25 mouse cellular contexts compared by ENCODE assay signal in the genomic region with DNA sequence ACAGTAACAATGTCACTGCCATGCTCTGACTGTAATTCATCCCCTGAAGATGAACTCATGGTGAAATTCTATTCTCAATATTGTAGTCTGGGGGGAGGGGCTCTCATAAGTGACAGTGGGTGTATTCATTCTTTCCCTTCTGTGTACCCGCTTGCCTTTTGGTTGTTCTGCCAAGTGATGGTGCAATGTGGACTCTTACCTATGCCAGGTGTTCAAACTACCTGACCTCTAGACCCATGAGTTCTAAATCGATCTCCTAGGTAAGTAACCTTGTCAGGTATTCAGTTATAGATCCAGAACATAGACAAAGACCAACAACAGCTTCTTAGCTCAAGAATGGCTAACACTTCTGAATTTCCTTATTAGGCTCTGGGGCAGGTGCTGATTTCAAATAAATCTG. TPM values are rescaled to one million over a fixed set of nuclear protein-coding genes. Genes with fewer than 3 reads are reported as not detected.
A peak's percentile ranks its signal among the peaks of the same experiment; 100 is the strongest.
DNase-seq lines count a peak whose midpoint lies in the region; ATAC-seq and TF ChIP-seq lines count a peak whose summit lies in the region.
"Had no signal": no experiment of that assay in that cellular context is flagged by ENCODE, and none has a peak within 500 bp of the region (broad histone marks: within the 10 kb centered on the region; RNA-seq: fewer than 3 reads in every experiment).

No protein-coding gene starts in this region.

- no peak overlapping the region for H3K4me3 ChIP-seq in intestine, postnatal 0 days (ENCODE audit: low read depth, low read length)
- H3K4me3 ChIP-seq in intestine, embryonic 15.5 days (replicated peaks): no peak overlapping the region
- H3K4me3 ChIP-seq in liver, embryonic 15.5 days (replicated peaks): no peak overlapping the region
- no peak overlapping the region for H3K4me3 ChIP-seq in liver, embryonic 12.5 days
- H3K4me3 ChIP-seq in liver, postnatal 0 days (ENCODE audit: low read depth, low read length): no peak overlapping the region
- H3K4me3 ChIP-seq: embryonic facial prominence, embryonic 13.5 days; embryonic facial prominence, embryonic 15.5 days; erythroblast, embryonic 14.5 days; forebrain, embryonic 10.5 days; forebrain, embryonic 12.5 days had no signal

- WGBS in intestine, postnatal 0 days: 62% methylated on average over 2 of the region's 2 CpGs
- WGBS in intestine, embryonic 15.5 days: 79% methylated on average over 2 of the region's 2 CpGs
- WGBS in liver, embryonic 15.5 days (ENCODE audit: insufficient replicate concordance): 43% methylated on average over 2 of the region's 2 CpGs
- 70% methylated on average over 2 of the region's 2 CpGs for WGBS in liver, embryonic 12.5 days (ENCODE audit: insufficient replicate concordance)
- 45% methylated on average over 2 of the region's 2 CpGs for WGBS in liver, postnatal 0 days (ENCODE audit: insufficient replicate concordance)

- no peak overlapping the region for H3K9ac ChIP-seq in intestine, postnatal 0 days (ENCODE audit: low read depth, low read length)
- no peak overlapping the region for H3K9ac ChIP-seq in intestine, embryonic 15.5 days
- no peak overlapping the region for H3K9ac ChIP-seq in liver, embryonic 15.5 days
- H3K9ac ChIP-seq in liver, embryonic 12.5 days: no peak overlapping the region
- H3K9ac ChIP-seq in liver, postnatal 0 days (replicated peaks): no peak overlapping the region
- H3K9ac ChIP-seq: embryonic facial prominence, embryonic 13.5 days; embryonic facial prominence, embryonic 15.5 days; forebrain, embryonic 12.5 days had no signal

- H3K4me1 ChIP-seq in intestine, postnatal 0 days (replicated peaks; ENCODE audit: control insufficient read depth, insufficient read depth, low read length): no peaks in the 10 kb centered on the region
- no peaks in the 10 kb centered on the region for H3K4me1 ChIP-seq in intestine, embryonic 15.5 days (replicated peaks)
- H3K4me1 ChIP-seq in liver, embryonic 15.5 days (replicated peaks): no peaks in the 10 kb centered on the region
- H3K4me1 ChIP-seq in liver, embryonic 12.5 days: no peaks in the 10 kb centered on the region
- H3K4me1 ChIP-seq in liver, postnatal 0 days (ENCODE audit: insufficient read depth): peaks cover 2% of the 10 kb centered on the region
- H3K4me1 ChIP-seq: embryonic facial prominence, embryonic 15.5 days had no signal

- H3K9me3 ChIP-seq in intestine, postnatal 0 days (ENCODE audit: control insufficient read depth): no peaks in the 10 kb centered on the region
- no peaks in the 10 kb centered on the region for H3K9me3 ChIP-seq in intestine, embryonic 15.5 days
- H3K9me3 ChIP-seq in liver, embryonic 15.5 days (replicated peaks): no peaks in the 10 kb centered on the region
- no peaks in the 10 kb centered on the region for H3K9me3 ChIP-seq in liver, embryonic 12.5 days (replicated peaks)
- no peaks in the 10 kb centered on the region for H3K9me3 ChIP-seq in liver, postnatal 0 days (ENCODE audit: low read length)
- H3K9me3 ChIP-seq: embryonic facial prominence, embryonic 13.5 days; embryonic facial prominence, embryonic 15.5 days; forebrain, embryonic 10.5 days; forebrain, embryonic 12.5 days had no signal

- no peaks in the 10 kb centered on the region for H3K36me3 ChIP-seq in intestine, postnatal 0 days (ENCODE audit: control insufficient read depth, insufficient read depth)
- H3K36me3 ChIP-seq in intestine, embryonic 15.5 days: no peaks in the 10 kb centered on the region
- no peaks in the 10 kb centered on the region for H3K36me3 ChIP-seq in liver, embryonic 15.5 days (replicated peaks)
- H3K36me3 ChIP-seq in liver, embryonic 12.5 days: no peaks in the 10 kb centered on the region
- H3K36me3 ChIP-seq in liver, postnatal 0 days (replicated peaks; ENCODE audit: insufficient read depth, low read length): no peaks in the 10 kb centered on the region; the same call in 1 of the 2 replicates
- H3K36me3 ChIP-seq: embryonic facial prominence, embryonic 13.5 days; embryonic facial prominence, embryonic 15.5 days; forebrain, embryonic 10.5 days; forebrain, embryonic 12.5 days had no signal

- H3K27ac ChIP-seq in intestine, postnatal 0 days (ENCODE audit: low read depth, low read length): no peak overlapping the region
- H3K27ac ChIP-seq in intestine, embryonic 15.5 days: no peak overlapping the region
- H3K27ac ChIP-seq in liver, embryonic 15.5 days (replicated peaks): no peak overlapping the region
- H3K27ac ChIP-seq in liver, embryonic 12.5 days: no peak overlapping the region
- peak overlapping the region; percentile 86 for H3K27ac ChIP-seq in liver, postnatal 0 days (ENCODE audit: low read depth)
- H3K27ac ChIP-seq: embryonic facial prominence, embryonic 13.5 days; embryonic facial prominence, embryonic 15.5 days; forebrain, embryonic 10.5 days; forebrain, embryonic 12.5 days had no signal

- TF ChIP-seq EP300 in liver, postnatal 0 days (IDR thresholded peaks at IDR 0.05; ENCODE audit: low read depth): peak; percentile 91

- ATAC-seq in intestine, postnatal 0 days: peak; percentile 85
- ATAC-seq in intestine, embryonic 15.5 days: no peak
- peak; percentile 49 for ATAC-seq in liver, embryonic 15.5 days (ENCODE audit: insufficient read depth)
- no peak for ATAC-seq in liver, embryonic 12.5 days
- ATAC-seq in liver, postnatal 0 days: peak; percentile 92
- ATAC-seq: forebrain, embryonic 14.5 days had no signal

- no peaks in the 10 kb centered on the region for H3K27me3 ChIP-seq in intestine, postnatal 0 days (replicated peaks; ENCODE audit: control insufficient read depth, insufficient read depth, low read length)
- no peaks in the 10 kb centered on the region for H3K27me3 ChIP-seq in intestine, embryonic 15.5 days (replicated peaks)
- H3K27me3 ChIP-seq in liver, embryonic 15.5 days: no peaks in the 10 kb centered on the region
- no peaks in the 10 kb centered on the region for H3K27me3 ChIP-seq in liver, embryonic 12.5 days (replicated peaks)
- H3K27me3 ChIP-seq in liver, postnatal 0 days (ENCODE audit: insufficient read depth, low read length): no peaks in the 10 kb centered on the region
- H3K27me3 ChIP-seq: embryonic facial prominence, embryonic 13.5 days; embryonic facial prominence, embryonic 15.5 days; forebrain, embryonic 12.5 days had no signal

- DNase-seq in liver, postnatal 0 days: peak; percentile 67
- DNase-seq in thymus, postnatal 4 days: no peak
- DNase-seq: adrenal gland, adult 2 months; adrenal gland, postnatal 10 days; adrenal gland, postnatal 25 days; cerebellum, adult 11 months; cerebellum, adult 18-20 months; cerebellum, adult 8-10 months; cerebellum, adult 9-11 months; cerebellum, postnatal 14 days; cerebellum, postnatal 36 days; embryo, embryonic 11 days had no signal

- H3K4me2 ChIP-seq in intestine, postnatal 0 days (replicated peaks; ENCODE audit: low read depth): no peak overlapping the region
- H3K4me2 ChIP-seq in intestine, embryonic 15.5 days (replicated peaks): no peak overlapping the region
- no peak overlapping the region for H3K4me2 ChIP-seq in liver, embryonic 15.5 days
- H3K4me2 ChIP-seq in liver, embryonic 12.5 days: no peak overlapping the region
- H3K4me2 ChIP-seq in liver, postnatal 0 days (ENCODE audit: low read depth, low read length): no peak overlapping the region
- H3K4me2 ChIP-seq: embryonic facial prominence, embryonic 13.5 days; embryonic facial prominence, embryonic 15.5 days; forebrain, embryonic 12.5 days had no signal

- no peak for TF ChIP-seq CTCF in intestine, postnatal 0 days (IDR thresholded peaks at IDR 0.05; ENCODE audit: low read depth)
- no peak for TF ChIP-seq CTCF in liver, postnatal 0 days (IDR thresholded peaks at IDR 0.05; ENCODE audit: low read depth)

RNA-seq across cellular contexts. Expression of gene Gm17662, which starts 18.8 kb away (rescaled TPM):
- polyA plus RNA-seq in intestine, postnatal 0 days (2015; fragmentation: Nextera tagmentation; extraction: Ambion mirVana): not detected in 2 replicates
- polyA plus RNA-seq in intestine, embryonic 15.5 days (2015; fragmentation: Nextera tagmentation; extraction: Ambion mirVana): not detected in 2 replicates
- polyA plus RNA-seq in liver, embryonic 15.5 days (2015; fragmentation: Nextera tagmentation; extraction: Ambion mirVana): not detected in 2 replicates
- polyA plus RNA-seq in liver, embryonic 12.5 days (2016; fragmentation: Nextera tagmentation; extraction: Ambion mirVana): not detected in 2 replicates
- not detected in 2 replicates for polyA plus RNA-seq in liver, postnatal 0 days (2015; fragmentation: Nextera tagmentation; extraction: Ambion mirVana)
- polyA plus RNA-seq: adrenal gland, adult 2 months; brain, embryonic 14.5 days; C2C12; embryonic facial prominence, embryonic 11.5 days; embryonic facial prominence, embryonic 13.5 days; embryonic facial prominence, embryonic 15.5 days; erythroblast, embryonic 14.5 days; forebrain, embryonic 10.5 days; forebrain, embryonic 12.5 days; forebrain, embryonic 14.5 days had no signal

RNA-seq across cellular contexts. Expression of gene C8a, which starts 37.9 kb away (rescaled TPM):
- not detected in 2 replicates for polyA plus RNA-seq in intestine, postnatal 0 days (2015; fragmentation: Nextera tagmentation; extraction: Ambion mirVana)
- 0.08 and 0.23 TPM in 2 replicates for polyA plus RNA-seq in intestine, embryonic 15.5 days (2015; fragmentation: Nextera tagmentation; extraction: Ambion mirVana)
- 9.9 and 13.0 TPM in 2 replicates for polyA plus RNA-seq in liver, embryonic 15.5 days (2015; fragmentation: Nextera tagmentation; extraction: Ambion mirVana)
- polyA plus RNA-seq in liver, embryonic 12.5 days (2016; fragmentation: Nextera tagmentation; extraction: Ambion mirVana): 7.3 and 7.4 TPM in 2 replicates
- polyA plus RNA-seq in liver, postnatal 0 days (2015; fragmentation: Nextera tagmentation; extraction: Ambion mirVana): 31.1 and 33.1 TPM in 2 replicates
- polyA plus RNA-seq: adrenal gland, adult 2 months; C2C12; embryonic facial prominence, embryonic 11.5 days; embryonic facial prominence, embryonic 13.5 days; embryonic facial prominence, embryonic 15.5 days; erythroblast, embryonic 14.5 days; forebrain, embryonic 10.5 days; forebrain, embryonic 12.5 days; forebrain, embryonic 14.5 days had no signal

Comparison
In these comparisons a context has a peak if more than half of its experiments do, and no peak if none do; other contexts are left out.
1. ATAC-seq: peak in intestine, postnatal 0 days (single experiment), liver, embryonic 15.5 days (single experiment) and liver, postnatal 0 days (single experiment); none in intestine, embryonic 15.5 days (single experiment) and liver, embryonic 12.5 days (single experiment).